Mouse (Mus musculus) neural tube, embryonic 12.5 days (tissue): ENCODE results near the gene Herc4. TPM values are rescaled to one million over a fixed set of nuclear protein-coding genes. Genes with fewer than 3 reads are reported as not detected.

ENCODE experiments used
- ATAC-seq: fragments of 200-750 bp; cut with Nextera tagmentation; 2 replicates; pipeline ENCODE4 v1.8.0; 2017; ENCODE audit warnings: low read depth, mild to moderate bottlenecking, moderate TSS enrichment, moderate library complexity; ENCODE audit not compliant: low FRiP score
- H3K27ac ChIP-seq: fragments of 300-500 bp; sonication (generic); 2 replicates; pipeline ENCODE4 v1.5.1; 2016
- H3K27me3 ChIP-seq: fragments of 300-500 bp; sonication (generic); replicated peaks from 2 replicates; pipeline ENCODE4 v1.6.1; 2016; ENCODE audit warnings: mild to moderate bottlenecking
- H3K36me3 ChIP-seq: fragments of 300-500 bp; sonication (generic); 2 replicates; pipeline ENCODE4 v1.6.1; 2016; ENCODE audit warnings: mild to moderate bottlenecking
- H3K4me1 ChIP-seq: fragments of 300-500 bp; sonication (generic); 2 replicates; pipeline ENCODE4 v1.6.1; 2016
- H3K4me2 ChIP-seq: fragments of 300-500 bp; sonication (generic); replicated peaks from 2 replicates; pipeline ENCODE4 v1.6.1; 2016; ENCODE audit warnings: mild to moderate bottlenecking
- H3K4me3 ChIP-seq: fragments of 300-500 bp; sonication (generic); 2 replicates; pipeline ENCODE4 v1.5.1; 2016
- H3K9ac ChIP-seq: fragments of 300-500 bp; sonication (generic); 2 replicates; pipeline ENCODE4 v1.6.1; 2016; ENCODE audit warnings: mild to moderate bottlenecking
- H3K9me3 ChIP-seq: fragments of 300-500 bp; sonication (generic); 2 replicates; pipeline ENCODE4 v1.6.1; 2016; ENCODE audit warnings: mild to moderate bottlenecking
- WGBS: fragments of 180-500 bp; shearing (Covaris S2); methylation state at CpG from one replicate; pipeline ENCODE4 v1.1.7; 2016; 5-methylcytosine and 5-hydroxymethylcytosine counted together
- polyA plus RNA-seq: library from polyadenylated mRNA; unstranded; fragments of >200 nt; fragmentation: Nextera tagmentation; extraction: Ambion mirVana; gene quantifications from 2 replicates; pipeline ENCODE4 v1.2.1, GENCODE M21; 2016

Herc4 gene
- polyA plus RNA-seq, 1 experiment from 2014 or later, result 36.0 TPM

DNA sequence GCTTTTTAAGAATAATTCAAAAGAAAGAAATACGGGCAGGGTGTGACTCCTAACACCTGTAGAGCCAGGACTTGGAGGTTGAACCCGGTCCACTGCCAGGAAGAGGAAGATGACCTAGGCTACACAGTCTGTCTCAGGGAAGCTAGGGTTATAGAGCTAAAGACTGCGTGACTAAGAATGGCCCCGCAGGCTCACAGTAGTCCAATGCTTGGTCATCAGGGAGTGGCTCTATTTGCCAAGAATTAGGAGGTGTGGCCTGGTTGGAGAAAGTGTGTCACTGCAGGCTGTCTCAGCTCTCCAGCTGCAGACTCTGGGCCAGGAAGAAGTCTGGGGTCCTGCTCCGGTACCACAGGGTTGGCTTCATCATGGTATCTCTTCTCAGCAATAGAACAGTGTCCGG lies 6.9 kb upstream of the Herc4 start:
- no peak overlapping the region for H3K9ac ChIP-seq
- no peaks in the 10 kb centered on the region for H3K9me3 ChIP-seq
- 94% methylated on average over 6 of the region's 6 CpGs for WGBS
- H3K4me2 ChIP-seq, result no peak overlapping the region
- no peak overlapping the region for H3K27ac ChIP-seq
- H3K36me3 ChIP-seq, result no peaks in the 10 kb centered on the region
- no peak for ATAC-seq
- no peaks in the 10 kb centered on the region for H3K27me3 ChIP-seq
- H3K4me1 ChIP-seq, result no peaks in the 10 kb centered on the region
- no peak overlapping the region for H3K4me3 ChIP-seq

DNA sequence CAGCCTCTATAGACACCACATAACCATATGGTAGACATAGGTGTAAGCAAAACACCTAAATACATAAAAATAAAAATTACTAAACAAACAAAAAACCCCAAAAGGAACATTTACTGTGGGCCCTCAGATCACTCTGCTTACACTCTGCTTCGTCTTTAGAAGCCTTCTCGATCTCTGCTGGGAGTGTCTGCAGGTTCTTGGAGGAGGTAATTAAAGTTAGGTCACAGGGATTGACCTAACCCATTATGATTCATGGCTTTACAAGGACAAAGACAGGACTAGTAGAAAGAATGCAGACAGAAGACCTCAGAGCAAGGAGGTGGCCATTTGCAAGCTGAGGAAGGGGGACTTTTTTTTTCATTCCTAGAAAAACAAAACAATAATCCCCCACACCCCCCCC lies 6.4 kb upstream of the Herc4 start:
- no peak for ATAC-seq

DNA sequence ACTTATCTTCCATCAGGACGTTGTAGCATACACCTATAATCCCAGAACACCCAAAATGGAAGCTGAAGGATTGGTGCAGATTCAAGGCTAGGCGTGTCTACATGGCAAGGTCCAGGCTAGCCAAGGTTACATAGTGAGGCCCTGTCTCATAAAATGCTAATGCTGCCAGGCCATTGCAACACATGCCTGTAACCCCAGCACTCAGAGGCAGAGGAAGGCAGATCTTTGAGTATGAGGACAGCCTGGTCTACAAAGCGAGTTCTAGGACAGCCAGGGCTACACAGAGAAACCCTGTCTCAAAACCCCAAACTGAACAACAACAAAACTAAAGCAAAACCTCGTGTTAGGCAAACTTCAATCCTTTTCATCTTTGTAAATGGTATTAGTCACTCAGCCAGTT lies 5.5 kb upstream of the Herc4 start:
- Histone ChIP-seq H3K4me2 (no peak overlapping the region), H3K9me3 (no peaks in the 10 kb centered on the region), H3K4me3 (no peak overlapping the region), H3K36me3 (no peaks in the 10 kb centered on the region), H3K4me1 (peaks cover 8% of the 10 kb centered on the region; the same call in 1 of the 2 replicates), H3K27ac (no peak overlapping the region), H3K27me3 (no peaks in the 10 kb centered on the region), H3K9ac (no peak overlapping the region)
- no peak for ATAC-seq
- WGBS, result 82% methylated on average over 4 of the region's 4 CpGs

More for the DNA sequence above, 6.4 kb upstream of the Herc4 start:
- H3K27me3 ChIP-seq, result no peaks in the 10 kb centered on the region
- WGBS, result 79% methylated on average over 2 of the region's 2 CpGs
- H3K36me3 ChIP-seq, result no peaks in the 10 kb centered on the region
- H3K9me3 ChIP-seq, result no peaks in the 10 kb centered on the region
- no peak overlapping the region for H3K4me3 ChIP-seq
- no peak overlapping the region for H3K4me2 ChIP-seq
- no peak overlapping the region for H3K9ac ChIP-seq
- no peaks in the 10 kb centered on the region for H3K4me1 ChIP-seq
- no peak overlapping the region for H3K27ac ChIP-seq

DNA sequence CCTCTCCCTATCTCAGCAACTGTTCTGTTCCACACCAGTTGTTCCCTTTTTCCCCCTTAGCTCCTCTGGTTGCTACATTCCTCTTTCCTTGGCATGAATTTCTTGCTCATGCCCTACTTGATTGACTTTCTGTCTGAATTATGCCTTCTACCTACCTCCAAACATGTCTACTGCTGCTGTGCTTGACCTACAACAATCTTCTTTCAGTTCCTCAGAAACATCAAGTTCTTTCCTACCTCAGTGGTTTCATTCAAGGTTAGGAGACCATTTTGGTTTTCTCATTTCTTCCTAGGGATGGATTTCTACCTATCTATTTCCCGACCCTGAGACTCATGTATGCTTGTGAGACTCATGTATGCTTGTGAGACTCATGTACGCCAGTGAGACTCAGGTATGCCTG lies 3.8 kb upstream of the Herc4 start:
- H3K27ac ChIP-seq, result no peak overlapping the region

DNA sequence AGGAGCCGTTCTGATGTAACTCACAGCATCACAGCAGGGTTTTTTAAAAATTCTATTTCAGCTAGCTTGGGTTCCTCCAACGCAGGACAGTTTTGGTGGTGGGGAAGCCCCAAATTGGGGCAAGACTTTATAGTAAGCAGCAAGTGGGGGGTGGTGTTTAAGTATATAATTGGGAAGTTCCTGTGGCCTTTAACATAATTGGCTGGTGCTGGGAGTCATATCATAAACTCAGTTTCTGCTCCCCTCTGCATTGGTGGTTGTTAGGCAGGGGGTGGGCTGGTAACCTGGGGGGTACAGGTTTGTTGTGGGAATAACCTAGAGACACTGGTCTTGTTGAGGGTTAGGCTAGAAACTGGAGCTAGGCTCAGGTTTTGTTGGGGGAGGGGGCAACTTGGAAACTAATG lies 2.7 kb upstream of the Herc4 start:
- ATAC-seq, result no peak
- no peak overlapping the region for H3K4me3 ChIP-seq
- no peak overlapping the region for H3K4me2 ChIP-seq
- no peaks in the 10 kb centered on the region for H3K36me3 ChIP-seq
- H3K27ac ChIP-seq, result no peak overlapping the region
- H3K9me3 ChIP-seq, result no peaks in the 10 kb centered on the region
- H3K4me1 ChIP-seq, result peaks cover 8% of the 10 kb centered on the region; the same call in 1 of the 2 replicates
- WGBS, result 76% methylated on average over 2 of the region's 2 CpGs
- H3K9ac ChIP-seq, result no peak overlapping the region
- H3K27me3 ChIP-seq, result no peaks in the 10 kb centered on the region

More for the DNA sequence above, 3.8 kb upstream of the Herc4 start:
- peaks cover 8% of the 10 kb centered on the region; the same call in 1 of the 2 replicates for H3K4me1 ChIP-seq
- no peaks in the 10 kb centered on the region for H3K9me3 ChIP-seq
- H3K36me3 ChIP-seq, result no peaks in the 10 kb centered on the region
- WGBS, result 83% methylated on average over 2 of the region's 2 CpGs
- H3K9ac ChIP-seq, result no peak overlapping the region
- no peak overlapping the region for H3K4me3 ChIP-seq
- H3K27me3 ChIP-seq, result no peaks in the 10 kb centered on the region
- H3K4me2 ChIP-seq, result no peak overlapping the region
- ATAC-seq, result no peak

DNA sequence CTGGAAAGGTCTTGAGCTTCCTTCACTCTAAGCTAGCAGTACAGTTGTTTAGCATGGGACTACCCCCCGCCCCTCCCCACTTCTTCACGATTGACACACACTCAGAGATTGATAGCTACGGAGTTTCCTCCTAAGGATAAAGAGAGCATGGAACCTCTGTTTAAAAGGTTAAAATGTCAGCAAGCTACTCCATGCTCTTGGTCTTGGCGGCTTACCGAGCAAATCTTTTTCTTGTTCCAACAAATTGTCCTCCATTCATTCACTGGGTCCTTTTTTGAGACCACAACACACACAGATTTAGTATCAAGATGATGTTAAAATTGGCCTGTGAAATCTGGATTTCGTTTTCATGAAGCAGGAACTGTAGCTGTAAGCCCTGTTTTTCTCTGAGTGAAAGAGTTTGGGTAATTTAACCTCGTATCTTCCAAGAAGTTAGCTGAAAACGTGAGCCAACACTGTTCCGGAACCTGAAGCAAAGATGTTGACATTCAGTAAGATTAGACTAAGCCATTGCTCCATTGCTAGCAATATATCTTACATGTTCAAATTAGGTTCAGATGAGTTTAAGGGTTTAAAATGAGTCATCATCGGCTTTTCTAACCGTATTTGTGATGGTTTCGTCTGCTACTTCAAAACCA lies 693 bp upstream of the Herc4 start:
- ATAC-seq, result no peak
- H3K27me3 ChIP-seq, result no peaks in the 10 kb centered on the region
- H3K36me3 ChIP-seq, result no peaks in the 10 kb centered on the region
- peak overlapping the region; percentile 65 for H3K4me2 ChIP-seq
- H3K27ac ChIP-seq, result no peak overlapping the region
- H3K9me3 ChIP-seq, result no peaks in the 10 kb centered on the region
- H3K4me3 ChIP-seq, result peak overlapping the region; percentile 87
- H3K9ac ChIP-seq, result peak overlapping the region; percentile 61
- WGBS, result 29% methylated on average over 12 of the region's 12 CpGs
- peaks cover 8% of the 10 kb centered on the region; the same call in 1 of the 2 replicates for H3K4me1 ChIP-seq

DNA sequence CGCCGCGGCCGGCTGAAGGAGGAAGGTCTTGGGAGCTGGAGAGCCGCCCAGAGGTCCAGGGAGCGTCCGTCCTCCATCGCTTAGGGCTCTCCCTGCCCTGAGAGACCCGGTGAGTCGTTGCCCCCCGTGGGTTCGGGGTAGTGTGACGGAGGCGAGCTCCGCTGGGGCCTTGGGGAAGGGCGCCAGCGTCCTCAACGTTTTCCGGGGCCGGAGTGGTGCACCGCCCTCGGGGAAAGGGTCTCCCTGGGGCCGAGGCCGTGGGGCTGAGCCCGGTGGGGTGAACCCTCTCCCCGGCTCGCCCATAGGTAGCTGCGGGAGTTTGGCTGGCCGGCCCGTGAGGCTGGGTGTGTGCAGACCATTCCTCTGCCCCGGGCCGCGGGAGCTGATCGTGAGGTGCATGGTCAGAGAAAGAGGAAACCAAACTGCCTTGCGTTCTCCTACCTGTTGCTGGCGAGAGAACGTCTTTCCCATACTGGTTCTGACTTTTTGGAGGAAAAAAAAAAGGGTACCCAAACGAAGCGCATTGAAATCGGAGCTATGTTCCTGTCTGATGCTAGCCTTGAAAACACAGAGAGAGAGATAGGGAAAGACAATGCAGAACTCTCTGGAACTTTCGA lies 553 bp downstream of the Herc4 start:
- peak overlapping the region; percentile 87 for H3K4me3 ChIP-seq
- peak overlapping the region; percentile 90 for H3K27ac ChIP-seq
- H3K4me2 ChIP-seq, result peak overlapping the region; percentile 65
- under 1% methylated on average over 41 of the region's 41 CpGs for WGBS
- no peaks in the 10 kb centered on the region for H3K27me3 ChIP-seq
- peak; percentile 83 for ATAC-seq
- H3K36me3 ChIP-seq, result no peaks in the 10 kb centered on the region
- H3K9me3 ChIP-seq, result no peaks in the 10 kb centered on the region
- H3K4me1 ChIP-seq, result peaks cover 8% of the 10 kb centered on the region; the same call in 1 of the 2 replicates
- peak overlapping the region; percentile 92 for H3K9ac ChIP-seq

DNA sequence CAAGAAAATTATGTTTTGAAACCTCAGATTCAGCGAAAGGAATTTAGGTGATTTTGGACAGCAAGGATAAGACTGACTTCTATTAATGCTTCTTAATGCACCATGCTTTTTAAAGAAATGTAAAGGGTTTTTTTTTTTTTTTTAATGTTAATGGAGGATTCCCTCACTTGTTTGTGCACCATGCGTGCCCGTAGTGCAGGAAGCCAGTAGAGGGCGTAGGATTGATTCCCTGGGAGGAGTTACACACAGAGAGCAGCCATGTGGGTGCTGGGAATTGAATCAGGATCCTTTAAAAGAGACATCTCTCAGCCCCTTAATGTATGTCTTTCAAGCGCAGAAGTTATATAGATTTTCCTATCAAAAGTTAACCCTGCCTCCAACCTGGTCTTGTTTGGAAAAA lies 1.1 kb downstream of the Herc4 start:
- no peak for ATAC-seq
- peak overlapping the region; percentile 87 for H3K4me3 ChIP-seq
- H3K9me3 ChIP-seq, result no peaks in the 10 kb centered on the region
- peaks cover 8% of the 10 kb centered on the region; the same call in 1 of the 2 replicates for H3K4me1 ChIP-seq
- peak overlapping the region; percentile 92 for H3K9ac ChIP-seq
- peak overlapping the region; percentile 65 for H3K4me2 ChIP-seq
- no peaks in the 10 kb centered on the region; the same call in 1 of the 2 replicates for H3K36me3 ChIP-seq
- H3K27ac ChIP-seq, result no peak overlapping the region
- H3K27me3 ChIP-seq, result no peaks in the 10 kb centered on the region
- WGBS, result 15% methylated on average over 5 of the region's 5 CpGs

DNA sequence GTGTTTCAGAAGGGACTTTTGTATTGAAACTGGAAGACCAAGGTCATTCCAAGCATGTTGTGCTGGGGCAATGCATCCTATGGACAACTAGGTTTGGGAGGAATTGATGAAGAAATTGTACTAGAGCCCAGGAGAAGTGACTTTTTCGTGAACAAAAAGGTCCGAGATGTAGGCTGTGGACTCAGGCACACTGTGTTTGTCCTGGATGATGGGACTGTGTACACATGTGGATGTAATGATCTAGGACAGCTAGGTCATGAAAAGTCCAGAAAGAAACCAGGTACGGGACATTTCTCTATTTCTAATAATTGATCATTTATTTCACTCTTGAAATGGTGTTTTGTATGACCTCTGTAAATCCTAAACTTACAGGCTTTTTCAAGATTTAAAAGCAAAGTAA lies 2.2 kb downstream of the Herc4 start:
- no peak overlapping the region for H3K27ac ChIP-seq
- H3K36me3 ChIP-seq, result peaks cover 8% of the 10 kb centered on the region
- H3K4me2 ChIP-seq, result no peak overlapping the region
- H3K4me3 ChIP-seq, result no peak overlapping the region
- H3K9me3 ChIP-seq, result no peaks in the 10 kb centered on the region
- no peaks in the 10 kb centered on the region for H3K27me3 ChIP-seq
- H3K4me1 ChIP-seq, result peaks cover 8% of the 10 kb centered on the region; the same call in 1 of the 2 replicates
- H3K9ac ChIP-seq, result no peak overlapping the region
- 92% methylated on average over 3 of the region's 3 CpGs for WGBS
- ATAC-seq, result no peak

DNA sequence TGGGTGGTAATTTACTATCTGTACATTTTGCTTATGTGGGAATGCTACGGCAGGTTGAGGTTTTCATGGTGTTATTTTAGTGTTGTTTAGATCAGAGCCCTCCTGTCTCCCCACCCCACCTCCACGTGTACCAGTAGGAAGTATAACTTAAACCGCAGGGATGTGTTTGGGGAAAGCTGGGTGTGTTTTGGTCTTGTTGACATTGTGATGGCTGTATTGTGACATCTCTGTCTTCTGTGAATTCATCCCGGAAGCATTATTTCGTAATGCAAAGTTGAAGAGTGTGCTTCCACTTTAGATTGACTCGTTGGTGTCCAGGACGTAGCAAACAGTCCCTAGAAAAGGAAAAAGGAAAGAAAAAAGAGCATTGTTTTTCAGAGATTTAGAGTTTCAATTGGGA lies 3.8 kb downstream of the Herc4 start:
- WGBS, result 89% methylated on average over 7 of the region's 7 CpGs
- Histone ChIP-seq H3K4me1 (peaks cover 6% of the 10 kb centered on the region; the same call in 1 of the 2 replicates), H3K27ac (no peak overlapping the region), H3K36me3 (peaks cover 8% of the 10 kb centered on the region), H3K9me3 (no peaks in the 10 kb centered on the region), H3K9ac (no peak overlapping the region), H3K4me3 (no peak overlapping the region), H3K27me3 (no peaks in the 10 kb centered on the region), H3K4me2 (no peak overlapping the region)
- no peak for ATAC-seq

DNA sequence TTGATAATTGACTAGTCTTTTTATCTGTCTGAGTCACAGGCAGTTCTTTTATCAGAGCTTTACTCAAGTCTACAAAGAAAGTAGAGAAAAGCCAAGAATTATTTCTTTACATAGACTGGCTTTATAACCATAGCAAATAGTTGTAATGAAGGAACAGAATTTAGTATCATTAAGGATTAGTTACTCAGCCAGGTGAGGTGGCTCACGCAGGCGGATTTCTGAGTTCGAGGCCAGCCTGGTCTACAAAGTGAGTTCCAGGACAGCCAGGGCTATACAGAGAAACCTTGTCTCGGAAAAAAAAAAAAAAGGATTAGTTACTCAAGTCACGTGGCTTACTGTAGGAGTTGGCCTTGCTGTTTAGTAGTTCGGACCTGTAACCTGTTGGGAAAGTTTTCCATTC lies 4.8 kb downstream of the Herc4 start:
- H3K9ac ChIP-seq, result no peak overlapping the region
- WGBS, result 93% methylated on average over 6 of the region's 6 CpGs
- no peak overlapping the region for H3K4me3 ChIP-seq
- no peak overlapping the region for H3K27ac ChIP-seq
- no peaks in the 10 kb centered on the region for H3K27me3 ChIP-seq
- ATAC-seq, result no peak
- no peaks in the 10 kb centered on the region for H3K9me3 ChIP-seq
- H3K4me2 ChIP-seq, result no peak overlapping the region
- peaks cover 8% of the 10 kb centered on the region for H3K36me3 ChIP-seq
- no peaks in the 10 kb centered on the region for H3K4me1 ChIP-seq

DNA sequence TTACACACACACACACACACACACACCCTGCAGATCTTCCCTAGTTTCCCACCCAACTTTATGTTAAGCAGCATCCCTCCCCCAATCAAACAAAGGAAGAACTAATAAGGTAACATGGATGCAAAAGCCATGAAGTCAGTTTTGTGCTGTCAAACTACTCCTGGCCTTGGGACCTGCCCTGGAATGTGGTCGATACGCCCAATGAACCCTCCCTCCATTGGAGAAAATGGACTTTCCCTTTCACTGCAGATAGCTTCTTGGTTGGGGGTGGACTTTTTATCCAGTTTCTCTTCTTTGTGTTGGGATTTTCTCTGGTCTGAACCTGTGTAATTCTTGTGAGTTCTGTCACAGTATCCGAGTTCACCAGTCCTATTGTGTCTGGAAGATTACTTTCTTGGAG lies 15.1 kb downstream of the Herc4 start:
- 74% methylated on average over 3 of the region's 3 CpGs for WGBS
- Histone ChIP-seq H3K27me3 (no peaks in the 10 kb centered on the region), H3K4me1 (no peaks in the 10 kb centered on the region), H3K9me3 (no peaks in the 10 kb centered on the region), H3K27ac (no peak overlapping the region), H3K36me3 (no peaks in the 10 kb centered on the region), H3K4me3 (no peak overlapping the region), H3K4me2 (no peak overlapping the region), H3K9ac (no peak overlapping the region)
- no peak for ATAC-seq

DNA sequence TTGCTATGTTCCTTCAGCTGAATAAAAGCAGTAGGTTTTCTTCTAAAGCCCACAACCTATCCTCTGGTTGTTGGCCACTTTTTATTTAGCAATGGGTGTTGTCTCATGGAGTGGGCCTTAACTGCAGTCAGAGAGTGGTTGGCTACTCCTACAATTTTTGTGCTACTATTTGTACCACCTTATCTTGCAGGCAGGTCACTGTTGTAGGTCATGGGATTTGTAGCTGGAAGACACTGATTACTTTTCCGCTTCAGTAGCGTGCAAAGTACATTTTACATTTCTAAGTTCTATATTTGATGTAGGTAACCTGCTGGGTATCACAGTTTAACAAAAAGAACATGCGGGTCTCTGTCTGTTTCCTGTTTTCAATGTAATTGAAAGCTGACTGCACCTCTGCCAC lies 15.7 kb downstream of the Herc4 start:
- peaks cover 3% of the 10 kb centered on the region; the same call in 1 of the 2 replicates for H3K36me3 ChIP-seq
- no peak overlapping the region for H3K4me3 ChIP-seq
- WGBS, result 92% methylated on average over 3 of the region's 3 CpGs
- no peak overlapping the region for H3K9ac ChIP-seq
- no peak overlapping the region for H3K27ac ChIP-seq
- no peak overlapping the region for H3K4me2 ChIP-seq
- no peaks in the 10 kb centered on the region for H3K9me3 ChIP-seq
- no peak for ATAC-seq
- no peaks in the 10 kb centered on the region for H3K27me3 ChIP-seq
- H3K4me1 ChIP-seq, result no peaks in the 10 kb centered on the region
